Mouse (Mus musculus): Measurements from ENCODE around the gene Lypd8.

GRCm38 (mm10) chr11:58400655-58401054, 21.8 kb downstream of the Lypd8 start:
- TF ChIP-seq EP300 (optimal IDR thresholded peaks at IDR 0.05) (no peak), CTCF (IDR thresholded peaks at IDR 0.05; ENCODE audit: low read depth) (no peak)

Data from stomach, postnatal 0 days (tissue).